Mouse (Mus musculus) E14TG2a.4 (cell line): ENCODE data around the gene Med12l.
"Not testable (repeated sequence)": the region's sequence is repeated elsewhere in the genome, so short reads cannot be mapped to it uniquely, and the experiment has no call there.

Experiments
- H3K27me3 ChIP-seq: 2 replicates; pipeline ENCODE4 v1.6.1; 2014; ENCODE audit warnings: low read length, control low read depth; ENCODE audit not compliant: insufficient read depth
- H3K36me3 ChIP-seq: 2 replicates; pipeline ENCODE4 v1.6.1; 2014; ENCODE audit warnings: low read length, control low read depth; ENCODE audit not compliant: insufficient read depth
- H3K4me1 ChIP-seq: replicated peaks from 2 replicates; pipeline ENCODE4 v1.6.1; 2014; ENCODE audit warnings: low read depth, low read length, control low read depth
- H3K4me3 ChIP-seq: replicated peaks from 2 replicates; pipeline ENCODE4 v1.5.1; 2014; ENCODE audit warnings: mild to moderate bottlenecking, low read length
- H3K9me3 ChIP-seq: 2 replicates; pipeline ENCODE4 v1.6.1; 2014; ENCODE audit warnings: low read length, control low read depth
- CTCF ChIP-seq: conservative IDR thresholded peaks from 2 replicates; pipeline ENCODE4 v1.5.1; 2014; ENCODE audit warnings: low read length
- NANOG ChIP-seq: IDR thresholded peaks from 2 replicates; pipeline ENCODE4 v1.6.1; 2014; ENCODE audit warnings: borderline replicate concordance, low read length, mixed read lengths
- POU5F1 ChIP-seq: IDR thresholded peaks from 2 replicates; pipeline ENCODE4 v1.6.1; 2014; ENCODE audit warnings: low read length, borderline replicate concordance

Med12l gene

GRCm38 (mm10) chr3:59135911-59136653 is 130.5 kb downstream of the Med12l start:
- TF ChIP-seq CTCF (no peak), NANOG (no peak), POU5F1 (no peak)

GRCm38 (mm10) chr3:59138946-59139468 is 133.4 kb downstream of the Med12l start:
- no peak overlapping the region for H3K4me3 ChIP-seq
- H3K9me3 ChIP-seq, result no peaks in the 10 kb centered on the region
- no peaks in the 10 kb centered on the region for H3K36me3 ChIP-seq
- H3K4me1 ChIP-seq, result no peaks in the 10 kb centered on the region
- TF ChIP-seq NANOG, result no peak
- TF ChIP-seq CTCF, result no peak
- no peak for TF ChIP-seq POU5F1
- no peaks in the 10 kb centered on the region for H3K27me3 ChIP-seq

More at GRCm38 (mm10) chr3:59135911-59136653, 130.5 kb downstream of the Med12l start:
- Histone ChIP-seq H3K27me3 (no peaks in the 10 kb centered on the region), H3K4me3 (no peak overlapping the region), H3K36me3 (no peaks in the 10 kb centered on the region), H3K9me3 (no peaks in the 10 kb centered on the region), H3K4me1 (no peaks in the 10 kb centered on the region)

GRCm38 (mm10) chr3:59139651-59140051 is 134.0 kb downstream of the Med12l start:
- Histone ChIP-seq H3K27me3 (no peaks in the 10 kb centered on the region), H3K9me3 (no peaks in the 10 kb centered on the region), H3K4me1 (no peaks in the 10 kb centered on the region), H3K36me3 (no peaks in the 10 kb centered on the region), H3K4me3 (no peak overlapping the region)
- TF ChIP-seq POU5F1, result no peak
- TF ChIP-seq NANOG, result no peak
- TF ChIP-seq CTCF, result no peak

- Histone ChIP-seq H3K9me3 (no peaks in the 10 kb centered on the region), H3K27me3 (no peaks in the 10 kb centered on the region), H3K4me1 (no peaks in the 10 kb centered on the region), H3K4me3 (no peak overlapping the region), H3K36me3 (no peaks in the 10 kb centered on the region)
- TF ChIP-seq CTCF (no peak), POU5F1 (no peak), NANOG (no peak)
Measured at GRCm38 (mm10) chr3:59140115-59140514, 134.5 kb downstream of the Med12l start.

DNA sequence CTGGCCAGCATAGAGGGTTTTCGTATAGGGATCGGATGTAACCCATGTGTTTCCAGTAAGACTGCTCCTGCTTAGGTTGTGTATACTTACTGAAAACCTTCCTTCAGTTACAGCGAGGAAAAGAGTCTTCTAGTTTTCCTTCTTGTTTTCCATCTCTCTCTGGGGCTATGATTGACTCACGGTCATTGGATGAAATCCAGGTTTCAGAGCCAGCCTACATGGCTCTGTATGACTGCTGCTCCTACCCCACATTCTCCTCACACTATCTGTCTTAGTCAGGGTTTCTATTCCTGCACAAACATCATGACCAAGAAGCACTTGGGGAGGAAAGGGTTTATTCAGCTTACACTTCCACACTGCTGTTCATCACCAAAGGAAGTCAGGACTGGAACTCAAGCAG is 135.3 kb downstream of the Med12l start:
- H3K36me3 ChIP-seq, H3K9me3 ChIP-seq, H3K27me3 ChIP-seq, H3K4me1 ChIP-seq, H3K4me3 ChIP-seq: not testable (repeated sequence)

- no peak for TF ChIP-seq POU5F1
- no peak for TF ChIP-seq CTCF
- TF ChIP-seq NANOG, result no peak
- Histone ChIP-seq H3K4me1 (no peaks in the 10 kb centered on the region), H3K27me3 (no peaks in the 10 kb centered on the region), H3K36me3 (no peaks in the 10 kb centered on the region), H3K4me3 (no peak overlapping the region), H3K9me3 (no peaks in the 10 kb centered on the region)
Measured at GRCm38 (mm10) chr3:59141507-59142305, 136.1 kb downstream of the Med12l start.

- H3K9me3 ChIP-seq, result no peaks in the 10 kb centered on the region
- no peak for TF ChIP-seq NANOG
- TF ChIP-seq POU5F1, result no peak
- TF ChIP-seq CTCF, result no peak
- H3K36me3 ChIP-seq, result no peaks in the 10 kb centered on the region
- H3K4me3 ChIP-seq, result no peak overlapping the region
- no peaks in the 10 kb centered on the region for H3K27me3 ChIP-seq
- no peaks in the 10 kb centered on the region for H3K4me1 ChIP-seq
Measured at GRCm38 (mm10) chr3:59145194-59145593, 139.6 kb downstream of the Med12l start.

GRCm38 (mm10) chr3:59149646-59150045 is 144.0 kb downstream of the Med12l start:
- H3K9me3 ChIP-seq, result no peaks in the 10 kb centered on the region
- H3K4me3 ChIP-seq, result no peak overlapping the region
- TF ChIP-seq POU5F1 (no peak), NANOG (no peak), CTCF (no peak)
- no peaks in the 10 kb centered on the region for H3K27me3 ChIP-seq
- no peaks in the 10 kb centered on the region for H3K36me3 ChIP-seq
- H3K4me1 ChIP-seq, result no peaks in the 10 kb centered on the region

- Histone ChIP-seq H3K36me3 (no peaks in the 10 kb centered on the region), H3K4me1 (no peaks in the 10 kb centered on the region), H3K9me3 (no peaks in the 10 kb centered on the region), H3K4me3 (no peak overlapping the region), H3K27me3 (no peaks in the 10 kb centered on the region)
- TF ChIP-seq POU5F1 (no peak), CTCF (no peak), NANOG (no peak)
Measured at GRCm38 (mm10) chr3:59150624-59151023, 145.0 kb downstream of the Med12l start.
